Comparison of ENCODE assay signal across 11 mouse cellular contexts in the genomic region with DNA sequence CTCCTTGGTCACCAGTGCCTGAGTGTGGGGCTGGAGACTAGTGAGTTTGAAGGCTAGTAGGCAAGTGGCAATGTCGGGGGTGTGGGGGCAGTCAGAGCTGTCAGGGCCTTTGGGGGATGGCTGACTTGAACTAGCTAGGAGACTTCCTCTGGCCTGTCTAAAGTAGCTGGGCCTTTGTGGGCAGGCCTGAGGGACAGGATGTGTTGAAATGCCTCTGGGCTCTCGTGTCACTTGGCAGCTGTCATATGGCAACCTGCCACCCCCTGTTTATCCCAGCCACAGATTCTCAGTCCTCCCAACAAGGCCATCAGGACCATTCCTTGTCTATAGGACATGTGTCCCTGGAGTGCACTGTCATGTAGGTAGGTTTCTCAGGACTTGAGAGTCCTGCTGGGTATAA. TPM values are rescaled to one million over a fixed set of nuclear protein-coding genes. Genes with fewer than 3 reads are reported as not detected.
DNase-seq lines count a peak whose midpoint lies in the region; ATAC-seq and TF ChIP-seq lines count a peak whose summit lies in the region.
"Had no signal": no experiment of that assay in that cellular context is flagged by ENCODE, and none has a peak within 500 bp of the region (broad histone marks: within the 10 kb centered on the region; RNA-seq: fewer than 3 reads in every experiment).

No protein-coding gene starts in this region.

- H3K27ac ChIP-seq in forebrain, embryonic 12.5 days, result peak overlapping the region; percentile 81; the same call in 1 of the 2 replicates
- no peak overlapping the region for H3K27ac ChIP-seq in forebrain, embryonic 11.5 days (ENCODE audit: low read depth, low read length)
- H3K27ac ChIP-seq in hindbrain, embryonic 12.5 days, result peak overlapping the region; percentile 79; the same call in 1 of the 2 replicates
- H3K27ac ChIP-seq in stomach, postnatal 0 days (replicated peaks), result 0 out of 2 replicates have a peak overlapping the region, but pooled peaks have one; percentile 13

- no peak overlapping the region for H3K9ac ChIP-seq in forebrain, embryonic 12.5 days
- H3K9ac ChIP-seq in forebrain, embryonic 11.5 days (ENCODE audit: low read length), result no peak overlapping the region
- H3K9ac ChIP-seq in hindbrain, embryonic 12.5 days, result no peak overlapping the region
- no peak overlapping the region for H3K9ac ChIP-seq in stomach, postnatal 0 days (ENCODE audit: low read length)
- H3K9ac ChIP-seq: limb, embryonic 12.5 days had no signal

- H3K4me3 ChIP-seq in forebrain, embryonic 12.5 days (replicated peaks), result no peak overlapping the region
- H3K4me3 ChIP-seq in forebrain, embryonic 11.5 days (ENCODE audit: low read depth, low read length), result no peak overlapping the region
- H3K4me3 ChIP-seq in hindbrain, embryonic 12.5 days, result no peak overlapping the region
- H3K4me3 ChIP-seq in stomach, postnatal 0 days (ENCODE audit: low read depth, low read length), result no peak overlapping the region
- H3K4me3 ChIP-seq: limb, embryonic 12.5 days had no signal

- 0 out of 2 replicates have a peak, but pooled peaks cover under 1% of the 10 kb centered on the region for H3K27me3 ChIP-seq in forebrain, embryonic 12.5 days
- H3K27me3 ChIP-seq in forebrain, embryonic 11.5 days (ENCODE audit: control insufficient read depth, insufficient read depth, low read length), result no peaks in the 10 kb centered on the region
- no peaks in the 10 kb centered on the region; the same call in 1 of the 2 replicates for H3K27me3 ChIP-seq in hindbrain, embryonic 12.5 days
- no peaks in the 10 kb centered on the region for H3K27me3 ChIP-seq in stomach, postnatal 0 days (ENCODE audit: control insufficient read depth, insufficient read depth, low read length)
- H3K27me3 ChIP-seq: limb, embryonic 12.5 days had no signal

- TF ChIP-seq EP300 in stomach, postnatal 0 days (optimal IDR thresholded peaks at IDR 0.05), result no peak

- ATAC-seq in forebrain, embryonic 12.5 days (ENCODE audit: low FRiP score), result no peak
- no peak for ATAC-seq in forebrain, embryonic 11.5 days (replicated peaks; ENCODE audit: low FRiP score)
- no peak for ATAC-seq in hindbrain, embryonic 12.5 days (ENCODE audit: low FRiP score)
- 0 out of 2 replicates have a peak, but pooled peaks have one; percentile 32 for ATAC-seq in stomach, postnatal 0 days (ENCODE audit: low FRiP score, low TSS enrichment)

- H3K9me3 ChIP-seq in forebrain, embryonic 12.5 days, result no peaks in the 10 kb centered on the region
- H3K9me3 ChIP-seq in forebrain, embryonic 11.5 days (ENCODE audit: control insufficient read depth, low read length), result no peaks in the 10 kb centered on the region
- no peaks in the 10 kb centered on the region for H3K9me3 ChIP-seq in hindbrain, embryonic 12.5 days (replicated peaks)
- H3K9me3 ChIP-seq in stomach, postnatal 0 days (ENCODE audit: control insufficient read depth, low read length), result no peaks in the 10 kb centered on the region
- H3K9me3 ChIP-seq: limb, embryonic 12.5 days had no signal

- no peaks in the 10 kb centered on the region for H3K36me3 ChIP-seq in forebrain, embryonic 12.5 days (replicated peaks)
- no peaks in the 10 kb centered on the region for H3K36me3 ChIP-seq in forebrain, embryonic 11.5 days (ENCODE audit: control insufficient read depth, insufficient read depth, low read length)
- no peaks in the 10 kb centered on the region for H3K36me3 ChIP-seq in hindbrain, embryonic 12.5 days
- H3K36me3 ChIP-seq in stomach, postnatal 0 days (ENCODE audit: control insufficient read depth, insufficient read depth, low read length), result no peaks in the 10 kb centered on the region
- H3K36me3 ChIP-seq: limb, embryonic 12.5 days had no signal

- 74% methylated on average over 2 of the region's 2 CpGs for WGBS in forebrain, embryonic 12.5 days
- 86% methylated on average over 2 of the region's 2 CpGs for WGBS in forebrain, embryonic 11.5 days
- WGBS in hindbrain, embryonic 12.5 days, result 60% methylated on average over 2 of the region's 2 CpGs
- 52% methylated on average over 2 of the region's 2 CpGs for WGBS in stomach, postnatal 0 days

- no peak for DNase-seq in forebrain, embryonic 11.5 days (ENCODE audit: low spot score)
- DNase-seq in Muller cell, postnatal 12 days (ENCODE audit: inconsistent ontology term), result peak; percentile 92
- DNase-seq in gastrocnemius, postnatal 10 days, result peak; percentile 77
- DNase-seq in lung, adult 18-20 months, result peak; percentile 83 to 87
- DNase-seq in stomach, postnatal 0 days (ENCODE audit: low spot score), result no peak
- no peak for DNase-seq in urinary bladder, postnatal 4 days (ENCODE audit: low spot score in 2 of 2)

- peaks cover 41% of the 10 kb centered on the region for H3K4me1 ChIP-seq in forebrain, embryonic 12.5 days
- peaks cover 13% of the 10 kb centered on the region for H3K4me1 ChIP-seq in forebrain, embryonic 11.5 days (replicated peaks; ENCODE audit: control insufficient read depth, insufficient read depth, low read length)
- peaks cover 48% of the 10 kb centered on the region for H3K4me1 ChIP-seq in hindbrain, embryonic 12.5 days
- H3K4me1 ChIP-seq in stomach, postnatal 0 days (replicated peaks; ENCODE audit: control insufficient read depth, insufficient read depth), result no peaks in the 10 kb centered on the region

- no peak for TF ChIP-seq CTCF in stomach, postnatal 0 days (IDR thresholded peaks at IDR 0.05; ENCODE audit: low read depth)

- no peak overlapping the region for H3K4me2 ChIP-seq in forebrain, embryonic 12.5 days
- H3K4me2 ChIP-seq in forebrain, embryonic 11.5 days (ENCODE audit: low read depth, low read length, severe bottlenecking), result no peak overlapping the region
- no peak overlapping the region for H3K4me2 ChIP-seq in hindbrain, embryonic 12.5 days (replicated peaks)
- H3K4me2 ChIP-seq in stomach, postnatal 0 days (replicated peaks; ENCODE audit: low read depth), result no peak overlapping the region
- H3K4me2 ChIP-seq: limb, embryonic 12.5 days had no signal

RNA-seq across cellular contexts. Expression of a gene that starts 18.2 kb away (rescaled TPM):
- polyA plus RNA-seq in forebrain, embryonic 12.5 days (2016; fragmentation: Nextera tagmentation; extraction: Ambion mirVana), result 49.5 and 61.8 TPM in 2 replicates
- polyA plus RNA-seq in forebrain, embryonic 11.5 days (2014; fragmentation: Nextera tagmentation; extraction: Ambion mirVana), result 68.3 and 70.9 TPM in 2 replicates
- total RNA-seq in gastrocnemius, postnatal 10 days (2021), result 10 to 100 TPM; 22.5 to 33.5 TPM
- polyA plus RNA-seq in hindbrain, embryonic 12.5 days (2016; fragmentation: Nextera tagmentation; extraction: Ambion mirVana), result 38.0 and 41.0 TPM in 2 replicates
- polyA plus RNA-seq in stomach, postnatal 0 days (2015; fragmentation: Nextera tagmentation; extraction: Ambion mirVana), result 4.8 and 5.6 TPM in 2 replicates

RNA-seq across cellular contexts. Expression of a gene that starts 45.2 kb away (rescaled TPM):
- polyA plus RNA-seq in forebrain, embryonic 12.5 days (2016; fragmentation: Nextera tagmentation; extraction: Ambion mirVana), result 47.9 and 54.9 TPM in 2 replicates
- polyA plus RNA-seq in forebrain, embryonic 11.5 days (2014; fragmentation: Nextera tagmentation; extraction: Ambion mirVana), result 58.4 and 63.7 TPM in 2 replicates
- total RNA-seq in gastrocnemius, postnatal 10 days (2021), result 100 to 1,000 TPM; 104 to 147 TPM
- polyA plus RNA-seq in hindbrain, embryonic 12.5 days (2016; fragmentation: Nextera tagmentation; extraction: Ambion mirVana), result 61.4 and 72.1 TPM in 2 replicates
- 49.7 and 54.3 TPM in 2 replicates for polyA plus RNA-seq in stomach, postnatal 0 days (2015; fragmentation: Nextera tagmentation; extraction: Ambion mirVana)

RNA-seq across cellular contexts. Expression of a gene that starts 51.8 kb away (rescaled TPM):
- not detected in 2 replicates for polyA plus RNA-seq in forebrain, embryonic 12.5 days (2016; fragmentation: Nextera tagmentation; extraction: Ambion mirVana)
- not detected in 2 replicates for polyA plus RNA-seq in forebrain, embryonic 11.5 days (2014; fragmentation: Nextera tagmentation; extraction: Ambion mirVana)
- under 1 TPM in 1 of 2 experiments, not detected in 1; 0.40 TPM for total RNA-seq in gastrocnemius, postnatal 10 days (2021)
- not detected in 2 replicates for polyA plus RNA-seq in hindbrain, embryonic 12.5 days (2016; fragmentation: Nextera tagmentation; extraction: Ambion mirVana)
- polyA plus RNA-seq in stomach, postnatal 0 days (2015; fragmentation: Nextera tagmentation; extraction: Ambion mirVana), result 0.18 TPM in 1 of 2 replicates, not detected in the other
- total RNA-seq: CH12.LX had no signal
- polyA plus RNA-seq: cortical plate, adult 2 months had no signal

Comparison
In these comparisons a context has a peak if more than half of its experiments do, and no peak if none do; other contexts are left out.
1. DNase-seq: peak in Muller cell, postnatal 12 days (single experiment), gastrocnemius, postnatal 10 days (single experiment) and lung, adult 18-20 months (2 of 2); none in forebrain, embryonic 11.5 days (single experiment), stomach, postnatal 0 days (single experiment) and urinary bladder, postnatal 4 days (0 of 2).